Mouse (Mus musculus) urinary bladder, adult 18-20 months (tissue): ENCODE results near the gene Dcst1.

Experiments
- DNase-seq, 2 experiments: peaks; one replicate each; pipeline ENCODE4 v3.0.0; 2022; ENCODE audit warnings: low spot score in 2 of 2, mixed read lengths in 2 of 2

Dcst1 gene

DNA sequence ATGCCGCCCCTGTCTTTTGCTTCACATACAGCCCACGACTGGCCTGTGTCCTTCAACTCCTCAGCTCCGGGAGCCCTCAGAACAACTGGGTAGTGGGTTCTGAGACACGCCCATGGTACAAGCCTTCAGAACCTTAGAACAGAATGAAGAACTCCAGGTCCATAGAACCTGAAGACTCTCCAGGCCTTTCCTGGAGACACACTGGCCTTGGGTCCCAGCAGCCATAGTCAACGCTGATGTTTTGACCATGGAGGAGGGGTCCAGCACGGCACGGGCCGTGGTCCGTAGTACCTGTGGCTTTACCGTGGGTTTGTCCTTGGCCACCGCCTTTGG is at the start of gene Dcst1:
Dcst1 (minus strand) TSS at position 101 of the 333 bp plus-strand sequence.
- no peak for DNase-seq

DNA sequence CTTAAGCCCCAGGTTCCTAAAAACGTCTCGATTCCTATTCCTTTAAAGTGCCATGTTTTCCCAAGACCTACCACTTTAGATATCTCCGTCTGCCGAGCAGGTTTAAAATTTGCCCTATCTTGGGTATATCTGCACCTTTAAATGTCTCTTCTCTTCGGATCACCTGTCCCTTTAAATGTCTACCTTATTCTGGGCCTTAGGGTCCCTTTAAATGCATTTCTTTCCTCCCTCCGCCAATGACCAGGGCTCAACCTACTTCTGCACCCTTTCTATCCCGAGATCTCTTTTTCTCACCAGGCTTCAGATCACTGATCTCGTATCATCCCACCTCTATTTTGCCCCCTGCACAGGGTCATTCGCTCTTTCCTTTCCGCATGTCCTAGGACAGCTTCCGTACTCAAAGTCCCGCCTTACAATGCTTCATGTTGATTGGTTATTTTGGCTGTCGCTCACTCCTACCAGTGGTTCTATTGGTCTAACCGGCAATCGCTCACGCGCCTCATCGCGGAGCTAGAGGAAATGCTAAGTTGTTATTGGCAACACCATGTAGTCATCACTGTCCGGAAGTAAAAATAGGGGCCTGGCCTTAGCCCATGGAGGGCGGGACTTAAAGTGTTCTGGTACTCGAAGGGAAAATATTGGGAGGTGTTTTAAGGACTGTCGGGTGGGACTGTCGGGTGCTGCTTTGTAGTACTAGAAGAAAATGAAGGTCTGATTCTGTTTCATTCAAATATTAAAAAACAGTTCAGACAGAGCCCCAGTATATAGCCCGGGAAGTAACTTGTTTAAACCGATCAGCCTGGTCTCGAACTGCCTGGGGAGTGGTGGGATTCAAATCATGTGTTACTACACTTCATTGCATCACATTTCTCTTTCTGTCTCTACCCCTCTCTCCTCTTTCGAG is 46.7 kb upstream of the Dcst1 start, which contains the start of gene Flad1:
Flad1 (minus strand) TSS at position 381 of the 904 bp plus-strand sequence.
- peak; percentile 94 to 97 for DNase-seq

DNA sequence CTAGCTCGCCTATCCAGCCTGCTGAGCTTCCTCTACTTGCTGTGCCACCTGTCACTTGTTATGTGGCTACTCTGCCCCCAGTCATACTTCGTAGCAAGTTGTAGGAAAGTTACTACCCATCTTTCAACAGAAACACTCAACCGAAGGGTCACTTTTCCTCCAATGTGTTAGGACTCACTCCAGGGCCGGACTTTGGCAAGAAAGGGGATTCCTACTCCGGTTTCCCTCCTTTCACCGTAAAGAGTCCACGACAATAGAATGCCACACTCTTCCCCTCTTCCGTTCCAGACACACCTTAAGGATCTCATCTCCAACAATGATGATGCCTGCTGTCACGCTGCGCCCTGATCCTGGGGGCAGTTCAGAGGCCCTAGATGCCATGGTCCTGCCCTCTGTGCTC is 45.8 kb upstream of the Dcst1 start:
- DNase-seq: no peak

DNA sequence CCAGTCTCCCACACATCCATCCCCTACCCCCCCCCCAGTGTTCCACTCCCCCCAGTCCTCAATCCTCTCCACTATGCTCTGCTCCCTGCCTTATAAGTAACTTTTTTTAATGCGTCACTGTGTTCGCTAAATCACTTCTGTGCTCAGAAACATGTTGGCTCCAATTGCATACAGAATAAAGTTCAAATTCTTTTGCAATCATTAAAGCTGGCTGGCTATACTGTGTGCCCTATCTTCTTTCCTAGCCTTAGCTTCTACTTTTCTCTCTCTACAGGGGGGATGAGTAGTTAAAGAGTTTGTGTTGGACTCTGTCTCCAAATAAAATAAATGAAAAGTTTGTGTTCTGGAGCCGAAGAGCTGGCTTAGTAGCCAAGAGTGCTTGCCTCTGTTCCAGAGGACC is 44.6 kb upstream of the Dcst1 start:
- DNase-seq: no peak

DNA sequence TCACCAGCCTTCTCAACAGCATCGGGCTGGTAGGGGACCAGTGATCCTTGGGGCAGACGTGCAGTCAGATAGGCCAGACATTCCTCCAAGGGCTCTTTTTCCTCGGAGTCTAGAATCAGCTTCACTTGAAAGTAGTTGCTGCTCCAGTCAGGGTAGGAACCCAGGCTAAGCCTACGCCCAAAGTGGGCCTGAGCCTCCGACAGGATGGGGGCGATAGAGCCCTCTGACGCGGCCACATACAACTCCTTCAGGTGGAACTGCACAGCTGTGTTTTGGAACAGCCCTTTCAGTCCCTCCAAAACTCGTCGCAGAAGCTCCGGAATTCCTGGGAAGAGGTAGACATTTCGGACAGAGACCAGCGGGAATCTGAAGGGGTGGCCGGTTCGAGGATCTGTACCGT is 43.4 kb upstream of the Dcst1 start:
- no peak for DNase-seq

DNA sequence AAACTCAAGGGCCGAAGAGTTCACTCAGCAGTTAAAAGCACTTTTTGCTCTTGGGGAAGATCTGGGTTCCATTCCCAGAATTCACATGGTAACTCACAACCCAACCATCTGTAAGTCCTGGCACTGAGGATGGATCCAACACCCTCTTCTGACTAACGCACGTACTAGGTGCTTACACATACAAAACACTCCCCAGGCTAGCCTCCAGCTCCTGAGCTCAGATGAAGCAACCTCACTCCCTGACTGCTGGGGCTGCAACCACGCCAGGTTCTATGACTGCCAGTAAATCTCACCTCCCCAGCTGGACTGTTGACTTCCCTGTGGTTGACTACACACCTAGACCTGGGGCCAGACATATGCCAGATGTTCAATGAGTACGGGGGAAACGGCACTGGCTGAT is 41.8 kb upstream of the Dcst1 start:
- DNase-seq: no peak

DNA sequence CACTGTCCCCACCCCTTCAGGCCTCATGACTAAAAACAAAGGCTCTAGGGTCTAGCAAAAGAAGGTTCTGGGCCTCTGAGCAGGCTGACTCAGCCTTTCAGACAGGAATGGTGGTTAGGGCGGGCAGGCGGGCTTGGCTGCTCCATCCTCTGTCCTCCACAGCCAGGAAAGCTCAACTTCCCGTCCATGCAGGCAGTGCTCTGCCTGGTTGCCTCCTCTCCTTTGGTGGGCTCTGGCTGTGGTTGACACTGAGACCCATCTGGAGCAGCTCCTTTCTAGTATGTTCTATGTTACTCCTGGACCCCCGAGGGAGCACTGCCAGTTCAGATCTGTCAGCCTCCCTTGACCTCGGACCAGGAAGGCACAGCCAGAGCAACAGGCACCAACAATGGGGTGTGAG is 37.6 kb upstream of the Dcst1 start, which contains the start of gene Lenep:
Lenep (minus strand) TSS at position 101 of the 400 bp plus-strand sequence.
- no peak for DNase-seq

DNA sequence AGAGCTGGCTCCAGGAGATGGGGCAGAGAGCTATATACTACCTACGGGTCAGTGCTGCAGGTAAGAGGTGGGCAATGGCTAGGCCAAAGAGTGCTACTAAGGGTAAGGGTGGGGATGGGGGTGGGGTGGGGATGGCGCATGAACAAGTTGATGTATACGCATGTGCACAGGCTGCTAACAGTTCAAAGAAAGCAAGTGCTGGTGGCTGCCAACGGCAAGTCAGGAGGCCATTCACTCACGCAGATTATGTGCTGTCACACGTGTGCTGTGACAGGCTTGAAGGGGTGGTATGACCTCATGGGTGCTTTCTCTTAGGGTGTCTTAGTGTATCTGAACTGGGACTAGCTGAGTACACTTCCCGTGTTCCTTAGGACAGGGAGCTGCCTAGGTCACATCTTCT is 36.3 kb upstream of the Dcst1 start:
- DNase-seq: no peak

DNA sequence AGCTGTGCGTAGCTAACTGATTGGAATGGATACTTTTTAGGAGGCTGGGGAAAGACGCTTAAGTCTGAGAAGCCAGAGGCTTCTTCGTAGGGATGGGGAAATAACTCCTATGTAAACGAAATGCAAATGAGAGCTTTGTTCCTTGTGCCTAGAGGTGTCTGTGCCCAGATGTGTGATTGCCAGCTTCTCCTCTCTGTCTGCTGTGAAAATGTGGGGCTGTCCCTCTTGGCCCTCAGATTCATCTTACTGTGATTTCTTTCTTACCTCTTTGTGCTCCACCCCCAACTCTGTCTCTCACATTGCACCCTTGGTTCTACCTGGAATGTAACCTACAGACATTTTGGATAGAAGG is 31.6 kb upstream of the Dcst1 start:
- DNase-seq: no peak

DNA sequence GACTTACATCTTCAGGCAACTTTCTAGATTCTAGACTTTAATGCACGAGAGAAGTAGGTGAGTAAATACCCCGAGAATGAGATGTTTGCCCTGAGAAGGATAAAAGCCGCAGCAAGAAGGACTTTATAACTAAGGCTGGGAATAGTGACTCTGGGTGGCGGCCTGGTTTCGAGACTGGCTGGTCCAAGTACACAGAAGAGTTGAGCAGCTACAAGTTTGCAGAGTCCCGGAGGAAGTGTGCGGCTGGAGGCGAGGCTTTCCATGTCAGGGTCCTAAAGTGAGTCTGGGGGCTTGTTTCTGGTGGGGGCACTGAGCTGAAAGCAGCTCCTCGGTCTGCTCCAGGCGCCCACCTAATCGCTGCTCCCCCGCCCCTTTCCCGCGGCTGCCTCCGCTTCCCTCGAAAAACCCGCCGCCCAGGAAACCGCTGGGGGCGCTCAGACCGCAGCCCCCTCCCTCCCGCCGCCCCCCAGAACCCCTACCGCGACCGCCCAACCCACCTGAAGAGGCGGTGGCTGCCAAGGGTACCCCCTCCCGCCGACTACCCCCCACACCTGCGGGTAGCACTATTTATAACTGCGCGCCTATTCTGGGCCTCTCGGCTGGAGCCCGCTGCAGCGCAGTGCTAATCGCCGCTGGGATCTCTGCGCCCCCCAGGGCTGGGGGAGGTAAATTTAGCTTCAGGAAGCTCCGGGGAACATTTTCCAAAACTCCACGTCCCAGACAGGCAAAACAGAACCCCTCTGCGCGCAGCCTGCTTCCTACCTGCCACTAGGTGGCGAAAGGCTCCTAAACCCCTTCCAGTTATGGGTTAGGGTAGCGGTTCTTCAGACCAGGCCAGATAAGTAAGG is 31.0 kb upstream of the Dcst1 start:
- peak in 1 of 2 experiments; percentile 64 for DNase-seq

DNA sequence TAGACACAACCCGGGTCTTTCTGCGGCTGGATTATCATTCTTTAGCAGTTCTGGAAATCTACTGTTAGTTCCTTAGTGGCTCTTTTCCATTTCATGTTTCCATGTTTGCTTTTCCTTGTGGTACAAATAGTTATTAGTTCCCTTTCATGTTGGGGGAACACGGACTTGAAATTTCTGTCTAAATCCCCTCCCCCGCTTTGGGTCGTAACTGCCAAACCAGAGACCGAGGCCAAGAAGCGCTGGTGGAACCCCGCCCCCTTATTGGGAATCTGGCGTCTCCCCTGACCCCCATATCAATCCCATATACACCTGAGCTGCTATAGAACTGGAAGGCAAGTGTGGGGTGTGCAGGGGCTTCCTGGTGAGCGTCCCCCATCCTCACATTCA is 30.4 kb upstream of the Dcst1 start:
- no peak for DNase-seq

DNA sequence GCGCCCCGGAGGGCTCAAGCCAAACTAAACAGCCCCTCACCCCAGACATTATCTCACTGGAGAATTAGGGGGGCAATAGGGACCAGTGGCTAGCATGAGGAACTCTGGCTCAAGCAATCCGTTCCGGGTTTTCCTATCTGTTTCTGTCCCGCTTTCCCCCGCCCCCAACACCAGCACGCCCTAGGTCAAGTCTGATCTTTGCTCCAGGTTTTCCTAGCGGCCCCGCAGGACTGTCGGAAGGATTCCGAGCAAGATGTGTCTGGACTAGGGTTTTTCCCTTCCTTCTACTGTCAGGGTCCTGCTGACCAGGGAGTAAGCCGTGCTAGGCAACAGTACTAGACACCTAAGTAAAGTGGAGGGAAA is 29.8 kb upstream of the Dcst1 start:
- peak; percentile 69 to 75 for DNase-seq

DNA sequence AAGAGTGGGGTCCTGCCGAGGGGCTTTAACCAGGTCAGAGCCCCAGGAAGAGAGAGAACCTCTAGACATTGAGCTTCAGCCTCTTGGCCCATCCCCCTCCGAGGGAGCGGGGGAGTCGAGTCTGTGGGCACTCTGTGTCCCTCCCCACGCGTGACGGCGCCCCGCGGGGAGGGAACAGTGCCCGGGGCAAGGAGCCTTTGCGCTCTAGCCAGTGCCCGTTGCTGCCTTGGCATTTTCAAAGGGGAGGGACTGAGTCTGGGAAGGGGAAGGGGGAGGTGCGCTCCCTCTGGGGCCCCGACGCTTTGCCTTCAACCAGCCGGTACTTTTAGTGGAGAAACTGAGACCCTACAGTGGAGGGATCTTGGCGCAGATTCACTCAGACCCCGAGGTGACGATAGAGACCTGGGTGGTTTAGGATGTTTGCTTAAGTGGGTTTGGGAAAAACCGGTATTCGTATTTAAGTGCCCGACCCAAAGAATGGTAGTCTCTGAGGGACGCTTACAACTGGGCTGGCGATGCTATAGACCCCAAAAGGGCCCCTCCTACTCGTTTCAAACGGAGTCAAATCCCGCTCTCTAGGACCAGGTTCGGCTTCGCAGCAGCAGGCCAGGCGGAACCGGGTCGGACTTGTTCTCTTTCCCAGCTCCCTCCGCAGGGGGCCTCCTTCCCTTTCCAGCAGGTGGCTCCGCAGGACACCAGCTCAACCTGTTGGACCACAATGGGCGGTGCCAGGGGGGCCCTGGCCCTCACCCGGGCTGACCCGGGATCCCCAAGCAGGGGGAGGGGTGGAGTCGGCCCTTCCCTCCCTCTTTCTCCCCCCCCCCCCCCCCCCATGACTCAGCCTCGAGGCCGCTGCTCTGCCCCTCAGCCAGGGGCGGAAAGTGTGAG is 29.2 kb upstream of the Dcst1 start, which contains the start of gene Zbtb7b:
Zbtb7b (minus strand) TSS at position 771 of the 888 bp plus-strand sequence.
- peak; percentile 84 to 88 for DNase-seq

DNA sequence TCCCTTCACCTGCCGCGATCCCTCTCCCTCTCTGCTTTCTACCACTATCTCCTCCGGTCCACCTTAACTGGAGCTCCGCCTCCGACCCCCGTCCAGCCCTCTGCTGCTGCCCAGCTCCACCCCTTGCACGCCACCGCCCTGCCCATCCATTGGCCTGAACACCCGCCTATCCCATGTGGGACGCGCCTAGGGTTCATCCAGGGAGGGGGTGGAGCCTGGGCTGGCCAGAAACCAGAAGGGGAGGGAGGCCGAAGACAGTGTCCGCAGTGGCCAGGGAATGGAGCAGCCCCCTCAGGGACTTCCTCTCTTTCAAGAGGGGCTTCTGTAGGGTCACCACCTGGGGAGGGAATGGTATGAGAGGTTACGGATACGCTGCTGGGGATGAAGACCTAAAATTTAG is 28.6 kb upstream of the Dcst1 start:
- peak; percentile 97 to 99 for DNase-seq

DNA sequence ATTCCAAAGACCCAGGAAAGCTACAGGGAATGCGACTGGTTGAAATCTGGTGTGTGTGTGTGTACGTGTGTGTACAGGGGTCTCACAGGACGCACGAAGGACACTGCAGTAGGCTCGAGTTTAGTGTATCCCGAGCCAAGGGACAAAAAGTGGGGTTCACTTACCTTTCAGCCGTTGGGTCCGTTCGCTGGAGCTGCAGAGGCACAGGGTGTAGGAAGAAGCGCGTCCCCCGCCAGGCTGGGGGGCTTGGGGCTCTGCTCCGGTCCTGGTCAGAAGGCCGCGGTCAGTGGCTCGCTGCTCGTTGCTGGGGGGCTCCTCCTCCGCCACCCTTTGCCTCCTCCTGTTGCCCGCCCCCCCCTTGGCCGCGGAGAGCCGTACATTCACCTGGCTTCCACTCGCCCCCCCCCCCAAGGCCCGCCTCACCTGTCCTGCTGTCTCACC is 27.8 kb upstream of the Dcst1 start:
- peak in 1 of 2 experiments; percentile 51 for DNase-seq

DNA sequence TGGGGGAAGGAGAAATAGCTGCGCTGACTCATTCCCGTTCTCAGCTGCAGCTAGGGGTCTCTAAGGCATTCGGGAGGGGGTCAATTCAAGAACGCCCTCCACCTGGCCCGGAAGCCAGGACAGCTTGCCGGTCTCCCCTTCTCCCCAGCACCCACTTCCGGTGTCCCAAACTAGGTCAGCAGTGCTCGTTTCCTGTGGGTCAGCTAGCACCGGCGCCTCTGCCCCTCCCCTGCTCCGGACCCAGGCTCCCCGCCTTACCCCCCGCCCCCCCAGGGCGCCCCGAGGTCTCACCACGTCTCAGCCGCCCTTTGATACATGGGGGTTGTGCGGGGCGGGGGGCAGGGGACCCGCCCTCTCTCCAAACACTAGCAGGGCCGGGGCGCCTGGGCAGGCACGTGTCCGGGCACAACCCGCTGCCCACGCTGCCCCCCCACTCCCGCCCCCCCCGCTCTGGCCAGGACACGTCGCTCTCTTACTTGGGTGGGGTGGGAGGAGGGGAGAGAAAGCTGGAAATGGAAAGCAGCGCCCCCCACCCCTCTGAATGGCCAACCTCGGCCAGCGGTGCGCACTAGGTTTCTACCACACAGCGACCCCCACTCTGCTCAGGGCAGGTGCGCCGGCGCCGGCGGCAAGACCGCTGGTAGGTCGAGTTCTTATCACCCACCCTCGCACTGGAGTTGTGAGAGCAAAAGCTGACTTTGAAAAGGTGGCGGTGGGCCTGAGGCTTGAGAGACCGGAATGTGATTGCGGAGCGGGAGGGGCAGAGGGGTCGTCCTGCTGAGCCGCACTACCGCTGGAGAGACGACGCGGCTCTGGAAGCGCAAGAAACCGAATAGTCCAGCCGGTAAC is 26.8 kb upstream of the Dcst1 start:
- DNase-seq: peak; percentile 67 to 69

DNA sequence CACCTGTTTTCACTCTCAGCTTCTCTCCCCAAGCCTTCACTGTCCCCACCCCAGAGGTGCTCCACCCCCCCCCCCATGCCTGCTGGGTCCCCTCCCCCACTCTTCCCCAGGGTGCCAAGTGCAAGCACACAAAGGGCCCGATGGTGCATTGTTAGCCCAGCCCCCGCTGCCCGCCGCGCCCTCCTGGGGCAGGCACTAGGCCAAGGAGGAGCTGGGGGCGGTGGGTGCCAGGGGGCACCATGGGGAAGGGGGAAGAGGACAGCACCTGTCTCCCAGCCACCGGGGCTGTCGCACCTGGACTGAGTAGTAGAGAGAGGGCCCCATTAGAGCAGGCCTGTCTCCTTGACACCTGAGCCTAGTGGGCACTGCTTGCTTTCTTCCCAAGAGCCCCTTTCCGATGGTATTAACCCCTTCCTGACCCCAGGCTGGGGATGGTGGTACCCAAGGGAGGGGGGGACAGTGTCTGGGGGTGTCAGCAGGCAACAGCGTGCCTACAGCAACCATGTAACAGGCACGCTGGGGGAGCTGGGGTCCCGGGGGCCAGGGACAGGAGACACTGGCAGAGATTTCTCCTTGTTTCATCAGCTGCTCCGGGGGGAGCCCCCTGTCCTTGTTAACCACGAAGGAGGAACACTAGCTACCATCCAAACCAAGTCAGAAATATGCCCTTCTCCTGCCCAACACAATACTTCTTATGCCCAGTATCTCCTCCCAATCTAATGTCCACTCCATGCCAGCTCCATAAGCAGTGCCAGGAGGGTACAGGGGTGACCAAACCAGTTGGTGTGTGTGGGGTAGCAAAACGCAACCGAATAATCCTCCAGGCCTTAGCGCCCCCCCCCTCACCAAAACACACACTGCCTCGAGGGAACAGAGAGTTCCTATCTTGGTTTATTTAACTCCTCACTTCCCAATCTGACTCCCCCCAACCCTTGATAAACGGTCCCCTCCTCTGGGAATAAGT is 25.9 kb upstream of the Dcst1 start:
- DNase-seq: no peak

DNA sequence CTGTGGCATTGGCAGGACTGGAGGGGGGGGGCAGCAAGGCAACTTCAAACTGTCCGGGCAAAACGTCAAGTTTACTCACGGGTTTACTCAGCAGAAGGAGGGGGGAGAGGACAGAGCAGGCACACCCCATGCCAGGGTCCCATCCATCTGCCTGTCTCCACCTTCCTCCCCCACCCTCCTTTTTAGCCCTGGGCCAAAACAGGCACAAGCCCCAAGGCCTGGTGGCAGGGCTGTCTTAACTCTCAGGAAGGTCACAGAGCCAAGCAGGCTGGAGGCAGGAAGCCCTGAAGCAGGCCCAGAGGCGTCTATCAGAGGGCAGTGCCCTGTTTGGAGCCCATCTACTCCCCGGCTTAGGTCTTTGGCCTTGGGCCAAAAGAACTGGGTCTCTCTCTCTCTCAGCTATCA is 25.1 kb upstream of the Dcst1 start:
- peak in 1 of 2 experiments; percentile 47 for DNase-seq

DNA sequence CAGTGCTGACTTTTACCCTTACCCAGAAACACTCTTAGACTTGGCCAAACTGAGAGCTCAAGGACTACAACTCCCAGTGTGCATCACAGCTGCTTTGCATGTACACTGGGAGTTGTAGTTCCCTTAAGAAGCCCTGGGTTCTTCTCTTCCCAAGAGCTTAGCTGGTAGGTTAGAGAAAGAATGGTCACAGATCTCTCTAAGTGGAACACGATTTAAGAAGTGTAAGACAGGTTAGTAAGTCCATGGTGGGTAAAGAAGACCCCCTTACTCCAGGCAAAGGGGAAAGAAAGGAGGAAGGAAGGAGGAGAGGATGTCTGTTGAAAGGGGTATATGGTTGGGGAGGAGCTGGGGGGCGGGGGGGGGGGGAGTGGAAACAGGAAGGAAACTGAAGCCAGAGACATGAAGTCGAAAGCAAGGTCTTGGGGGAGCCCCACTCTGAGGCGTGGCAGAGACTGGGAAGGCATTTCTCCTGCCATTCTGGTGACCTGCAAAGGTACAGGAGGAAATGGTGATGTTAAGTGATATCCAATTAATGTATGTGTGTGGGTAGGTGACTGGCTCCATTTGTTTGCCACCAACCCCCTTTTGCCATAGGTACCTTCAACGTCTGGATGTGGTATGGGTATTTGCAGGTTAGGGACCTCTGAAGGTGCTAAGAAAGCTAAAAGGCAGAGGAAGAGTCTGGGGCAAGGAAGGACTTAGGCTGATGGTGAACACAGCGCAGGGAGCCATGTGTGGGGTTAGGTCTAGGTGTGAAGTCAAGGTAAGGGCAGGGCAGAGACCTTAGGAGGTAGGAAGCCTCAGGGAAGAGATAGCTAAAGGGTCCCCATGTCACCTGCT is 24.1 kb upstream of the Dcst1 start:
- DNase-seq: no peak
